Mouse (Mus musculus) testis, postnatal 10 days (tissue): ENCODE data around the gene St14.

Experiments used
- DNase-seq: peaks from one replicate; pipeline ENCODE4 v3.0.0; 2021; ENCODE audit warnings: low spot score

The St14 gene

DNA sequence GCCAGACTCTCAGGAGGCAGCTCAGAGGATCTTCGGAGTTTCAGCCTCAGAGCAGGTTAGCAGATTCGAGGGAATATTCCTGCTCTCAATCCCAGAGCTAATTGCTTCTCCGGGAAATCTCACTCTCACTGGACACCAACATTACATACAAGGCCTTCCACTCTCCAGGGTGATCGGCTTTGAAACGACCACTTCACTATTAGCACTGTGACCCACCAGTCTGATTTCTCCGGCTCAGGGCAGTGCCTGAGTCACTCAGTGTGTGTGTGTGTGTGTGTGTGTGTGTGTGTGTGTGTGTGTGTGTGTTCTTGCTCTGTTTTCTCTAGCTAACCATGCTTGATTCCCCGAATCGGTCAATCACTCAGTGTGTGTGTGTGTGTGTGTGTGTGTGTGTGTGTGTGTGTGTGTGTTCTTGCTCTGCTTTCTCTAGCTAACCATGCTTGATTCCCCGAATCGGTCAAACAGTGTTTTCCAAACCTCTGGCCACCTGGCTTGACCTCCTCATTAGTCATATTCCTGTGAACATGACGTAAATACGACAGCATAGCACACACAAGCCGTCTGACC lies 9.1 kb downstream of the St14 start:
- DNase-seq: no peak

DNA sequence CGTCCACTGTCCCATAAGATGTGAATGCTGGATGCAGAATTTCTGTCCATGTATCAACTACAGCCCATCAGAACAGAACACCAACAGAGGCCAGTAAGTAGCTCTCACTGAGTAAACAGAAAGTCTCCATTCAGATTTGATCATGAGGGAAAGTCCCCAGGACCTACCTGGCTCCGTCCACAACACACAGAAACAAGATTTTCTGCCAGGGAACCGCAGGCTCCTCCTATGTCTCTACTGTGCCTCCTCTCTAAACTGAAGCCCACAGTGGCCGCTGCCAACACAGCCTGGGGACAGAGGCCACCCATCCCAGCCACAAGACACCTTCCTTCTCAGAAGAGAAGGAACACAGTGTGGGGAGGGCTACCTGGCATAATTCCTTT lies 11.1 kb downstream of the St14 start:
- DNase-seq: no peak

DNA sequence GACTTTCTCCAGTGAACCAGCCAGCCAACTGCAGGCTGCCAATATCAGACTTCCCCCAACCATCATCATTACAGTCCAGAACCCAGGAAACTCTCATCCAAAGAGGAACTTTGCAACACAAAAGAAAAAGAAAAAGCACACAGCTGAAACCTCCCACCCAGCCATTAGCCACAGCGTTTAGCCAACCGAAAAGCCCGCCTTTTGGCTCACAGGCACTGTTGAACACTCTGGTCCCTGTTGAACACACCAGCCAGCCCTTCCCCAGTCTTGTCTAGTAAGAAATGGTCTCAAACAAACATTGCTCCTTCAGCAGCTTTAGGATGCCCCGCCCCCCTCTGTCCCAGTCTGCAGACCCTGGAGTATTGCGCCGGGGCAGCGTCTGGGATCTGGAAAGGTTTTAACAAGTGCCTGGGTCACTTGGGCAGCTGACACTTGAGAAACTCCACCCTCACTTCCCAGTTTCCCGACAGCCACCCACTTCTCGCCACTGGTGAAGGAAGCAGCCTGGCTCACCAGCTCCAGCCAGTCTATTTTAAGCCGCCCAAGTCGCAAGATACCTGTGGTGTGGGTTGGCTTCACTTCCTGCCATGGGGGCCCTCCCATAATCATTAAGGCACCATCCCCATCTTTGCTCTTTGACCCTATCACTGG lies 11.6 kb downstream of the St14 start:
- no peak for DNase-seq

- DNase-seq: no peak
Observed at GRCm38 (mm10) chr9:31119405-31119804, 12.2 kb downstream of the St14 start.

GRCm38 (mm10) chr9:31118520-31119298 lies 12.9 kb downstream of the St14 start:
- no peak for DNase-seq

GRCm38 (mm10) chr9:31117488-31117887 lies 14.2 kb downstream of the St14 start:
- DNase-seq: no peak

DNA sequence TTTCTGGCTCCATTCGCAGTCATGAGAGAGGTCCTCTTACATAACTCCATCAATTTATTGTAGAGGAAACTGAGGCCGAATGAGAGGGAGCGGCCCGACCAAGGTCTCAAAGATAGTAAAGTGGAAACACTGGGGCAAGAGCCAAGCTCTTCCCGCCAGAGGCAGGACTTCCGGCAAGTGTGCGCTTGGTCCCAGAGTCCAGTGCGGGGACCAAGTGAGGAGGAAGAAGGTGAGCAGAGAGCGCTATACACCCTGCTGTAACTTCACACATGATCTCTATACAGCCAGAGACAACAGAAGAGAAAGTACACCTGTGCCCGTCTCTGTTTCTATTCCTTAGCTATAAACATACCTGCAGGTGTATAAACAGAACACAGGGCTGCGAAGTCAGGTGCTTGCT lies 14.6 kb downstream of the St14 start:
- DNase-seq: no peak

DNA sequence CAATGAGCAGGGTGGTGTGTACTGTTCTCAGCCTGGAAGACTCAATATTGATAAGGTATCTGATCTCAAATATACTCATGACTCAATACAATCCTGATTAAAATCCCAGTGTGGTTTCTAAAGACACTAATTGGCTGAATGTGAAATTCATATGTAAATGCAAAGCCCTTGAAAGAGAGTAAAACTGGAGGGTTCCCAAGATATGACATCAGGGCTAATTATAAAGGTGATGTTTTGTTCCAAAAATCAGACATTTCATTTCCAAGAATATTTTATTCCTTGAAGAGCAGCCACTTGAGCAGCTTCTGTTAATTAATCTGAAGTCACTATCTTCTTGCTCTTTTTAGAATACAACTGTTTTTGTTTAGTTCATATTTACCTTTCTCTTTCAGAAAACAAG lies 16.1 kb downstream of the St14 start:
- no peak for DNase-seq

- no peak for DNase-seq
Observed at GRCm38 (mm10) chr9:31108464-31108863, 23.2 kb downstream of the St14 start.

GRCm38 (mm10) chr9:31098118-31098517 lies 33.5 kb downstream of the St14 start:
- no peak for DNase-seq

DNA sequence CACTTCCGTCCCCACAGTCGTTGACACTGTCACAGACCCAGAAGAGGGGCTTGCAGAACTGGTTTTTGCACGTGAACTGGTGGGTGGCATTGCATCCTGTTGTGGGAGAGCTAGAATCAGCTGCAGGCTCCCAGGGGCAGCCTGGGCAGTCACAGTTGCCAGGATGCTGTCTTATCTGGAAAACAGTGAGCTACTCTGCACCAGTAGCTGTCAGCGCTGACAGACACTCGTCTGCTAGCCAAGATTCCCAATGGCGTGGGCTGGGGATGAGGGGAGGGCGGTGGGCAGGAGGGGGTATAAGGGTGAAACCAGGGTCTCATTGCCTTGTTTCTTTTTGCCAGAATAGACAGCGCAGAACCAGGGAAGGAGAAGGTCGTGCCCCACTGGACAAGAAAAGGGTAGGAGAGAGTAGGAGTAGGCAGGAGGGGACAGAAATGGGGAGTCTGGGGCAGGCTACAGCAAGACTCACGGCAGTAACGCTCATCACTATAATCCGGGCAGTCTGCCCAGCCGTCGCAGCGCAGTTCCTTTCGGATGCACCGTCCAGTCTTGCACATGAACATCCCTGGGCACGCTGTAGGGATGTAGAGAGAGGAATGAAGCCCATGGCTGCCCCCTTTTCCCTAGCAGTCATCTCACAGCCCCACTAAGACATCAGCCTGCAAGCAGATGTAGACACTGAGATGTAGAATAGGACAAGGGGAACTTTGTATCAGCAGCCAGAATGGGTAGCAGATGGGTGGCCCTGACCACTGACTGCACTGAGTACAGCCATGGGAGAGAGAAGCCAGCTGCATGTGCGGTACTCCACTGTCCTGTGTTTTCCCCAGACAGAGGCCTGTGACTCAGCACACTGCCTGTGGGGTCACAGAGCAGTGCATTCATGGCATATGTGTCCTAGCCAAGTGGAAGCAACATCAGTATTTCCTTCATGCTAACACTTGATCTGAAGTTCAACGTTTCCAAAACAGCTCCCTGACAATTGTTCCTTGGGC lies 34.3 kb downstream of the St14 start:
- no peak for DNase-seq

- DNase-seq: no peak
Observed at GRCm38 (mm10) chr9:31092833-31093195, 38.8 kb downstream of the St14 start.

DNA sequence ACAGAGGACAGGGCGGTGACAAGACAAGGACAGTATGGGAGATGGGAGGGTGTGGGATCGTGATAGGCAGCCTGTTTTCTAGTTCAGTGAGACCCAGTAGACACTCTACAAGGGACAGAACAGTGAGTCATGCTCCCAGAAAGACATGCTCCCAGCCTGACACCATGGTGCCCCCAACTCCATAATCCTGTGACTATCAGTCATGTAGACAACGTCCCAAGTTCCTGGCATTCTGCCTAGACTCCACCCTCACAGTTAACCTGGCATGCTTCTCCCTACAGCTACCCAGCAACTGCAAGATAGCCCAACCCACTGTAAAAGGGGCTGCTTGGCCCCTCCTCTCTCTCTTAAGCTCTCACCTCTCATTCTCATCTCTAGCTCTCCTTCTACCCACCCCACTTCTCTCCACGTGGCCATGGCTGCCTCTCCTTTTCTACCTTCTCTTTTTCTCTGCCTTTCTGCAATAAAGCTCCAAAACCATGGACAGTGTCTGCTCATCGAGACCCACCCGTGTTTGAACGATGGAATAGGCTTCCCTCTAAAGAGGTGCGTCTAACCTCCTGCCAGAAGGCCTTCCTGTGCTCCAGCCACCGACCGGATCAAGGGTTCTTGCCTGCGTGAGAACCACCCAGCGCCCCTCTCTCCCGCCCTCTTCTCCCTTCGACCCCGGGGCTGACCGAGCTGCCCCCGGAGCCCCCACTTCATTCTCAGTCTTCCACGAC lies 39.4 kb downstream of the St14 start:
- DNase-seq: peak; percentile 36

DNA sequence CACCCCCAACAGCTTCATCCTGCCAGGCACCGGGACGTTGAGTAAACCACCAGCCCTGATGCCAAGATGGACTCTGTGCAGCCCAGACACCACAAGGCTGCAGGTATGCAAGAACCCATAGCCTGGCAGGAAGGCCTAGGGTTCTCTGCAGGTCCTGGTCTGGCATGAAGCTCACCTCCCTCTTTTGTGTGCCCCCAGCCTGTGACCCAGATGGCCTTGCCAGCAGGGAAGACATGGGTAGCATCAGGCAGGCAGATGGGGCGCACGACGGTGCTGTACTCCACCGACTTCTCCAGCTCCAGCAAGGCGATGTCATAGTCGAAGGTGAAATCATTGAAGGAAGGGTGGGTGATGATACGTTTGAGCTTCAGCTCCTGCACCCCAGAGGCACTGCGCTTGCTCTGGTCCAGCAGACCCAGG lies 40.5 kb downstream of the St14 start:
- no peak for DNase-seq

DNA sequence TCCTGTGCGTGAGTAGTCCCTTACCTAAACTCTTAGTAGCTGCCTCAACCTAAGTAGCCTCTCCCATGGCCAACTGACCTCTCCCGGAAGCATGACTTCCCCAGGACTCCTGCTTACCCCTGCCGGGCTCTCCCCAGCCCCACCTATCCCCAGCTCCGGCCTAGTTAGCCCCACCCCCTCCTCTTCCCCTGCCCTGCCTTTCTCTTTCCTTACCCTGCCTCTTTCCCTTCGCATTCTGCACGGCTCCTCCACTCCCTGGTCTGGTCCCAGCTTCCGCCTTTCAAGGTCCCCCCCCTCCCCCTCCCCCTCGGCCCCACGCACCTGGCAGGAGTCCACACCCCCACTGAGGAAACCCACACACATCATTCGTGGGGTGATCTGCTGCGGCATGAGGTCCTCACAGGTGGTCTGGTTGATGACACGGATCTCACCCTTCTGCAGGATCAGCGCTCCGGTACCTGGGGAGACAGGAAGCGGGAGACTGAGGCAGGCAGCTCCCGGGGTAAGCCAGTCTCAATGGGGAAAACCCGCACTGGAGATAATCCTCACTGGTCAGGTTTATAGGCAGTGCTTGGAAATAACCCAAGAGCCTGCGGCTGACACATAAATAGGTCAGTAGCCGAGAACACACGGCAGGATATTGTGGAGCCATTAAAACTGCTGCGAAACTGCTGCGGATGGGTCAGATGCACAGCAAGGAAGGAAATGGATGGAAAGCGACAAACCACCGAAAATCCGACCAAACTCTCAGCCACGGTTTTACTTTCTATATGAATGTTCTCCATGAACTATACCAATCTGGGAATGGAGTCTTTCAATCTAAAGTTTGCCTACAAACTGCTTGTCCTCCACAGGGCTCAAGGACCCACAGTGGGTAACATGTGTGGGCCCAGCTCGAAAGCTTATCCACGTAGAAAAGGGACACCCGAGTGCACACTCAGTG lies 41.3 kb downstream of the St14 start:
- DNase-seq: peak; percentile 41

DNA sequence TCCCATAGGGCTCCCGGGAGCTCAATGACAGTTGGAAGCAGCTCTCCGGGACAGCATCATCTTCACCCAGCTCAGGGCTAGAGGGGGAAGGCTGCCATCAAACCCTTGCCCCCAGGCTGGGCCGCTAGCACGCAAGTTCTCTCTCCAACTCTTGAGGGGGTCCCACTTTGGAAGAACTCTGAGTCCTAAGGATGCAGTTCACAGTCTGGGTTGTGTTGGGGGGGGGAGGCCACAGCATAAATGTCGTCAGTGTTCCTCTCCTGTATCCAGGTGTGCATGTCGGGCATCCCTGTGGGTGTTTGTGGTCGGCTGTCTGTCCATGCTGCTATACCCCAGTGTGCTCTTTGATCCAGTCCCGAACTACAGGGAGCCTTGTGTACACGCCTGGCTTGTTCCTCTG lies 42.1 kb downstream of the St14 start:
- DNase-seq: peak; percentile 37

- peak; percentile 31 for DNase-seq
Observed at GRCm38 (mm10) chr9:31088883-31089282, 42.8 kb downstream of the St14 start.

DNA sequence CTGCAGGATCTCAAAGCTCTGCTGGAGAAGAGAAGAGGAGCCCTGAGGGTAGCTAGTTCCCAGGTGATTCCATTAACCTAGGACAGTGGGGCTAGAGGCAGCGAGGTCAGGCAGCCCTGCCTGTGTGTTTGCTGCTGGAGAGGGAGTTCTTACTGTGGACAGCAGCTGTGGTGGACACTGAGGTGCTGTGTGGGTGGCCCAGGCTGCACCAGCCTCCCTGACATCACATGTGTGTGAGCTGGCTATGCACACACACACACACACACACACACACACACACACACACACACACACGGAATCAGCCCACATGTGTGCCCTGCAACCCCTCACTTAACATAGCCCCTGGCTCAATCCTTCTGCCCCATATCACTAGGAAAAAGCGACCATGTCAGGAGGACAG lies 43.5 kb downstream of the St14 start:
- peak; percentile 29 for DNase-seq

GRCm38 (mm10) chr9:31087466-31087865 lies 44.2 kb downstream of the St14 start:
- peak; percentile 44 for DNase-seq

GRCm38 (mm10) chr9:31086754-31087145 lies 44.9 kb downstream of the St14 start:
- DNase-seq: peak; percentile 34
